Mouse (Mus musculus): ENCODE data around the gene Lrrc75a.

Gene Lrrc75a

DNA sequence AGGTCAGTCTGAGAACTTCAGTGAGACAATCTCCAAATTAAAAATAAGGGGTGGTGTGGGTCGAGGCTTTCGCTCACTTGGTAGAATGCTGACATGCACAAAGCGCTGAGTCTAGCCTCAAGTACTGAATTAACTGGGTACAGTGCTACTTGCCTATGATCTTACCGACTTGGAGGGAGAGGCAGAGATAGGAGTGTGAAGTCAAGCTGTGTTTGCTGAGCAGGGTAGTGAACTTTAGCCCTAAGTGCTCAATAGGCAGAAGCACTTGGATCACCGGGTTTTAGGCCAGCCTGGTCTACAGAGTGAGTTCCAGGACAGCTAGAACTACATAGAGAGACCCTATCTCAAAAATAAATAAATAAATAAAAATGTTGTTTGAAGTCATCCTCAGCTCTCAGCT, 91.1 kb downstream of the Lrrc75a start:
- no peak for DNase-seq (ENCODE audit: inconsistent ontology term)

DNA sequence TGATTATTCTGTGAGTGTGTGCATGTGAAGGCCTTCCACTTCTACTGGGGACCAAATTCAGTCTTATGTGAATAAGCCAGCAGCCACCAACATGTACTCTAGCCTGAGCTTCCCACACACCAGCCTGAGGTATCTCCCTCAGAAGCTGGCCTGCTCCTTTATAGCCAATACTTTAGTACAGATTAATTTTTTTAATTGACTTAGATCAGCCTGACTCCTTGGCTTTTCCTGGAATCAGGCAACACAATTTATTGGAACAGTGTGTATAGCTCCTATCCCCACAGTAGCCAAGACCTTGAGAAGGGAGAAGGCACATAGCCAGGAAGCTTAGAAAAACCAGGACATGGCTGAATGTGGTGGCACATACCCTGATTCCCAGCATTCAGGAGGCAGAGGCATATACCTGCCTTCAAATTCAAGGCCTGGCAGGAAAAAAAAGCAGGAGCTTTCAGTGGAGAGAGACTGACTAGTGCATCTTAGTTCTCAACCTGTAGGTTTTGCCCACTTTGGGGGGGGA, 92.4 kb downstream of the Lrrc75a start:
- DNase-seq (ENCODE audit: inconsistent ontology term): no peak

DNA sequence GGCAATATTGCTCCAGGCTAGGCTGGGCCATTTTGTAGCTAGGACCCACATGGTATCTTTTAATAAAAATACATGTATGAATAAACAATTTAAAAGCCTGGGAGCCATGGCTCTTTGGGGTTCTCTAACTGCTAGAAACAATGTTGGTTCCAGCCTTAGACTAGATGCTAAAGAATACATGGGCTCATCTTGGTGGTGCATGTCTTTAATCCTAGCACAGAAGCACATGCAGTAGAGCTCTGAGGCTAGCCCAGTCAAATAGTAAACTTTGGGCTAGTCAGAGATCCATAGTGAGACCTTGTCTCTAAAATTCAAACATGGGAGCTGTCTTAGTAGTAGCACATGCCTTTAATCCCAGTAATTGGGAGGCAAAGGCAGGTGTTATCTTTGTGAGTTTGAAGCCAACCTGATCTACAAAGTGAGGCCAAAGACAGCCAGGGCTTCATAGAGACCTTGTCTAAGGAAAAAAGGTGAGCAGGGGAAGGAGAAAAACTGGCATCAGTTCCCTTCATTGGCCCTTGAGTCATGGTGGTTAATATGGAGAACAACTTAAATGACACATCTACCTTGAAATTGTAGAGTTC, 93.3 kb downstream of the Lrrc75a start:
- no peak for DNase-seq (ENCODE audit: inconsistent ontology term)

All from Muller cell, postnatal 12 days (primary cell).